Mouse (Mus musculus) spleen, adult 12 weeks (tissue): ENCODE data around the gene Cpne6.
A peak's percentile ranks its signal among the peaks of the same experiment; 100 is the strongest.

Experiments
- DNase-seq: peaks from one replicate; pipeline ENCODE4 v3.0.0; 2022; ENCODE audit warnings: low spot score

Cpne6 gene

DNA sequence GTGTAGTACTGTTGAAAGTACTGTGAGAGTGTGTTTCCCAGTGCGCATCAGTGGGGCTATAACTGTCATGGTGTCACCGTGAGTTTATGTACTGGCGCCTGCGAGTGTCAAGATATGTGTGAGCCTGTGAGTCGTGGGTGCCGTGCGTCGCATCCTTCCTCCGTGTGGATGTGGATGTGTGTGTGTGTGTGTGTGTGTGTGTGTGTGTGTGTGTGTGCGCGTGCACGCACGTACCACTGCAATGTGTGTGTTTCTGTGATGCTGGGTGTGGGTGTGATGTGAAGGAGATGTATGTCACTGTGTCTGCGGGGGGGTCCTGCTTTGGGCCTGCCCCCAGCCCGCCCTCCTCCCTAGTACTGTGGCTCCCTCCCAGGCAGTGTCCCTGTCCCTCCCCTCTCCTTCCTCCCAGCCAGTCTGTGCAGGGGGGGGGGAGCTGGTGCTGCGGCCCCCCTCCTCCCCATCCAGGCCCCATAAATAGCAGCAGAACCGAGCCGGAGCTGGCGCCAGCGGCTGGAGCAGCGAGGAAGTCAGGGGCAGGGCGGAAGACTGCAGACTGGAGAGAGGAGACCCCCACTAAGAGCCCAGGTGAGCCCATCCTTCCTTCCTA, at the start of gene Cpne6:
Gene Cpne6 (plus strand): TSS at position 321 of the 607 bp plus-strand sequence.
- DNase-seq, result no peak

DNA sequence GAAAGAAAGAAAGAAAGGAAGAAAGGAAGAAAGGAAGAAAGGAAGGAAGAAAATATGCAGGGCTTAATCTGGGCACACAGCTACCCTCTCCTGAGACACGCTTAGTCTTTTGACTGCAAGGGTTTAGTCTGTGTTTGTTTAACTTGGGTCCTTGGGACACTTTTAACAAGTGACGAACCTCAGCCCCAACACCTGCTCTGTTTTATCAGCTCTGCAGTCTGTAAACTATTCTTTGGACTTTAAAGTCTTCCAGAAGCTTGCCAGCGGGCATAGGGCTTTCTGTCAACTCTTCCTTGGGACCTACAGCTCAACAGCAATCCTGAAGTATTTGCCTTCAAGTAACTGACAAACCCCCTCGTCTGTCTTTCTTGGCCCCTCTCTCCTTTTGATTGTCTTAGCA, 48.5 kb upstream of the Cpne6 start:
- DNase-seq, result no peak

GRCm38 (mm10) chr14:55466481-55466880, 43.8 kb upstream of the Cpne6 start:
- no peak for DNase-seq

GRCm38 (mm10) chr14:55467108-55467507, 43.1 kb upstream of the Cpne6 start:
- DNase-seq, result no peak

DNA sequence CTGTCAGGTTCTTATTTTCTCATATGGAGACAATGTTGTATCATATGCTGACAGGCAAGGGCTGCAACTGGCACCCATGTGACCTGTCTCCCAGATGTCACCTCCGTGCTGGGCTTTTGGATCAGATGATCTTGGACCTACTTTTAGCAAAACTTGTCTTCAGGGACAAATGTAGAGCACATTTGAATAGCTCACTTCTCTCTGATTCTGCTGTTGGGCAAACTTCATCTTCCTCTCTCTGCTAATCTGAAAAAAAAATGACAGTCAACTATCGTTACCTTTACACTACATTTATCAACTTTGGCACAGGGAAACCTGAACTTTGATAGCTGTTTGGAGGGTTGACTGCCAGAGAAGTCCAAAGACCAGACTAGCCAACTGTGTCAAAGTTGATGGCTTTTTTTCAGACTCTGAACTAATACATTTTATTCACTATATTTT, 41.9 kb upstream of the Cpne6 start:
- no peak for DNase-seq

DNA sequence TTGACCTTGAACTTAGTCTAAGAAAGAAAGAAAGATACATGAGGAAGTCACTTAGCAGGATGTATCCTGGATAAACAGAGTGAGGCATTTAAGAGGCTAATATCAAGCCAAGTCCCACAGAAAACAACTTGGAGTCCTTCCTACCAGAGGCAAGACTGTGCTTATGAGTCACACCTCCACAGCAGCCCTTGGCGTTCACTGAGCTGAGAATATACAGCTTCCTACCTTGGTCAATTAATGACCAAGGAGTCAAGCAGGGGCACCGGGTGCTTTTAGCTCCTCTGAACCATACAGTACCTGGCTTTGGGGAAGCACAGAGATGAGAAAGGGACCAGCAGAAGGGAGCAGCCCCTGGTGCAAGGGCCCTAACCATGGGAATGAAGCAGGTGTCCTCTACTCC, 41.2 kb upstream of the Cpne6 start:
- DNase-seq, result no peak

DNA sequence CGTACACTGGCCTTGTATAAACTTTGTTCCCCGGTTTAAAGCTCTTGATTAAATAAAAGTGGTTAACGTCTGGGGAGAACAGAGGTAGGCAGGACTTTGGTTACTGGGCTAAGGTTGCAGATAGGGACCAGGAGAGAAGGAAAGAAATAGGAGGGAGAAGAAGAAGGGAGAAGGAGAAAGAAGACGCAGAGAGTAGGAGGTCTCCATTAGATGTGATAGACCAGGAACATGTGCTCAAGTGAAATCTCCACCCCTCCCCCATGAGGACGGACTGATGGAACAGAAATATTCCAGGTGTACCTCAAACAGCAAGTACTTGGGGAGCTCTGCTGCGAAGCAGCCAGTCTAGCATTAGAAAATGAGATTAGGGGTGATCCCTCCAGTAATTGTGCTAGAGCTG, 40.4 kb upstream of the Cpne6 start:
- DNase-seq, result no peak

GRCm38 (mm10) chr14:55470806-55471205, 39.4 kb upstream of the Cpne6 start:
- no peak for DNase-seq

DNA sequence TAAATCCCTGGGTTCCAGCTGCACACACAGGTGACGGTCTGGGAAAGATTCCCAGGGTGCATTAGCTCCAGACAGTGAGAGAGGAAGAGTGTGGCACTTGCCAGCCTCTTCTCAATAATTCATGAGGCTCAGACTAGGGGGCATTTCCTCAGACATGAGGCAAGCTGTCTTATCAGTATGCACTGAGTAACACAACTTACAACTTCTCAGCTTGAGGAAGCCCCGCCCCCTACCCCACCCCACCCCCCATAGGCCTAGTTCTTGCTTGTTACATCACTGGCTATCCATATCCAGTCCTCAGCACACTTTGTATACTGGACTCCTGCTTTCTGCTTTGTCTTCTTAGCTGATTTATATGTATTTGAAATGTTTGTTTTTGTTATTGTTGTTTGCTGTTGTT, 34.6 kb upstream of the Cpne6 start:
- DNase-seq, result no peak

- no peak for DNase-seq
Observed at GRCm38 (mm10) chr14:55477421-55477820, 32.8 kb upstream of the Cpne6 start.

- DNase-seq, result no peak
Observed at GRCm38 (mm10) chr14:55477829-55478228, 32.4 kb upstream of the Cpne6 start.

DNA sequence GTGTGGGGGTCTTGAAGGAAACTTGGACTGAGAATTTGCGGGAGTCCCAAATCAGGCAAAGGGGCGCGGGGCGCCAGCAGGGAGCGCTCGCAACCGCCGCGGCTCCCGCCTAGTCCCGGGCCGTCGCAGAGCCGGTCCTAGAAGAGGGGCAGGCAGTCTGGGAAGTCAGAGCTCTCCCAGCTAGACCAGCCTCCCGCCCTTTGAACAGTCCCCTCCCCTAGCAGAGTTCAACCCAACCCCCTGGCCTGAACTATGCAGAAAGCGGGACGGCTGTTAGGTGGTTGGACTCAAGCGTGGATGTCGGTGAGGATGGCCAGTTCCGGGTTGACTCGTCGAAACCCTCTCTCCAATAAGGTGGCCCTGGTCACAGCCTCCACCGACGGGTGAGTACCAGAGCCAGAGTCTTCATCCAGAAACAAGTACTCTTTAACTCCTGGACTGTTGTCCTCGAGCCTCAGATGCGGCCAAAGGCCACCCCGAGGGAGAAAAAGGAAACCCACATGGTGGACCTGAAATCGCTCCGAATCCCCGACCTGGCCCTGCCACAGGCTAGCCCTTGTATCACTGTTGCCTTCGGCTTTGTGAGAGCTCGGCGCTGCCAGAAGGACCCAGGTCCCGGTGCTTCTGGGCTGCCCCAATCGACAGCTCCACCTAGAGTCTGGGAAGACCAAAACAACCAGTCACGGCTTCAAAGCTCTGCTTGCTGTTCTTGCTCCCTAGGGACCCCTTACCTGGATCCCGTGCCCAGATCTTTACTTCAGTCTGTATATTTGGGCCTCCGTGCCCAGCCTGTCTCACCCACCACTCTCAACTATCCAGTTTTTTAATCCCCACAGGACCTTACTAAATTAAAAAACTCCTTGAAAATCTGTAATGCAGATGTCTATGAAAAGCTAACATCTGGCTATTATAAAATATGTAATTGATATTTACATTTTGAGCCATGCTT, 31.3 kb upstream of the Cpne6 start, which contains the start of gene Dhrs4:
Gene Dhrs4 (plus strand): TSS at position 108 of the 949 bp plus-strand sequence.
- peak; percentile 75 for DNase-seq

GRCm38 (mm10) chr14:55479629-55480028, 30.6 kb upstream of the Cpne6 start:
- no peak for DNase-seq

GRCm38 (mm10) chr14:55484430-55485085, 25.7 kb upstream of the Cpne6 start:
- DNase-seq, result no peak

DNA sequence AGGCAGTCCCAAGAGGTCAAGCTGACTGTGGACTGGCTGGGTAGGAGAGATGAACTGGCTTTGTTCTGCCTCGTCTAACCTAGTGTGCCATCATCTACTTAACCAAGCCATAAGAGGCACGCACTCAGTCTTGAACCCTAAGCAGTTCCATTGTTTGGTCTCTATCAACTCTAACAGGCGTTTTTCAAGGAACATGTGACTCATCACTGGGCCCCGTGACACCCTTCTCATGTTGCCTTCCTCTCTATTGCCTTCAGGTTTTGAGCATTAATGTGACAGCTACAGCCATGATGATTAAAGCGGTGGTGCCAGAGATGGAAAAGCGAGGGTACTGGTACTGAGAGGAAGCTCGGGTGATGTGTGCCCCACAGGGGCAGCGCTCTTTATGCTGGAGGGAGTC, 23.4 kb upstream of the Cpne6 start:
- DNase-seq, result no peak

DNA sequence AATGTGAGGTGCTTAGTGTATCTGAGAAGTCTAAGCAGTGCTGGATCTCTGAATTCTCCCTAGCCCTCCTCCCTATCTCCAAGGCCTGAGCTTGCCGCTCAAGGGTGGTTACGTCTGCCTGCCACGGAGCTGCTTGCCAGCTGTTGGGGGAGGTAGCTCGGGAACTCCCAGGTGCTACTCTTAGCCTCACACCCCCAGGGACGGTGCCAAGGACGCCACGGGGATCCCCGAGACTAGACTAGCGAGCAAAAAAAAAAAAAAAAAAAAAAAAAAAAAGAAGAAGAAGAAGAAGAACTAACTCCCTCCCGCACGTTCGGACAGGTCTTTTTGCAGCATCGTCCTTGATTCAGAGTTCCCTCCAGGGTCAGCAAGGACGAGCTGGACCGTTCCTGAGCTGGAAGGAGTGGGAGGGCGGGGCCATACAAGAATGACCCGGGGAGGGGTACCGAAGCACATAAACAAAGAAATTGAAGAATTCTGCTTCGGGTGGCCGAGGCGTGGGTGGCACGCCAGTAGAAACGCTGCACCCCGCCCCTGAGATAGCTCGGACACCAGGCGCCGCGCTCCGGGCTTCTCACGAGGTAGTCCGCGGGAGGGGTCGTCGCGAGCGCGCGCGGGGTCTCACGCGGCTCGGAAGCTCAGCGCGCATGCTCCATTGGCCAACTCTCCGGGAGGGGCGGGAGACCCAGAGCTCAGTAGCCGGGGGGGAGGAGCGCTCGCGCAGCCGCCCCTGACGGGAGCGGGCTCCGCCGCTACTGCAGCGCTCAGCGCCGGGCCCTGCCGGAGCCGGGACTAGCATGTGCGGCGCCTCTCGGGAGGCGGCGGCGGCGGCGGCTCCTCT, 19.7 kb upstream of the Cpne6 start, which contains the start of gene Carmil3:
Gene Carmil3 (plus strand): TSS at position 291 of the 841 bp plus-strand sequence.
- peak; percentile 31 for DNase-seq

DNA sequence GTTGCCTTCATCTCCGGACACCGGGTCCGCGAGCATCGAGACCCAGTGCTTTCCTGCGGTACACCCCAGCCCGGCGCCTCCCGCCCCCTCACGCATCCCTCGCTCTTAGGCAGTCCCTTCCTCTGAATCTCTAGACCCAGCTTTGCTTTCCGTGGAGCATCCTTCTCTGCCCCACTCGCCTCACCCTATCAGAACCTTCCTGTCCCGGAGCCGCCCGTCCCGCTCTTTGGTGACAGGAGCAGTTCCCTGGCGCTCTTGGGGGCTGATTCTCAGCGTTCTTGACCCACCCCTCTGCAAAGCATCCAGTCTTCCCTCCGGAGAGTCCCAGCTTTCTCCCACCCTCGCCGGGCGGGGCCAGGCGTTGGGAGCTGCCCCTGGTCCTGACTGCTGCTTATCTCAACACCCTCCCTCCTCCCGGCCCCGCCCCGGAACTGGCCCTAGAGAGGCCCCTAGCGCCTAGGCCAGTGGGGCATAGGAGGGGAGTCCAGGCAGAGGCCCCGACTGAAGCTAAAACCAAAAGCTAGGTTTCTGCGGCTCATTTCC, 18.9 kb upstream of the Cpne6 start:
- DNase-seq, result peak; percentile 49

GRCm38 (mm10) chr14:55492103-55492502, 18.1 kb upstream of the Cpne6 start:
- no peak for DNase-seq

DNA sequence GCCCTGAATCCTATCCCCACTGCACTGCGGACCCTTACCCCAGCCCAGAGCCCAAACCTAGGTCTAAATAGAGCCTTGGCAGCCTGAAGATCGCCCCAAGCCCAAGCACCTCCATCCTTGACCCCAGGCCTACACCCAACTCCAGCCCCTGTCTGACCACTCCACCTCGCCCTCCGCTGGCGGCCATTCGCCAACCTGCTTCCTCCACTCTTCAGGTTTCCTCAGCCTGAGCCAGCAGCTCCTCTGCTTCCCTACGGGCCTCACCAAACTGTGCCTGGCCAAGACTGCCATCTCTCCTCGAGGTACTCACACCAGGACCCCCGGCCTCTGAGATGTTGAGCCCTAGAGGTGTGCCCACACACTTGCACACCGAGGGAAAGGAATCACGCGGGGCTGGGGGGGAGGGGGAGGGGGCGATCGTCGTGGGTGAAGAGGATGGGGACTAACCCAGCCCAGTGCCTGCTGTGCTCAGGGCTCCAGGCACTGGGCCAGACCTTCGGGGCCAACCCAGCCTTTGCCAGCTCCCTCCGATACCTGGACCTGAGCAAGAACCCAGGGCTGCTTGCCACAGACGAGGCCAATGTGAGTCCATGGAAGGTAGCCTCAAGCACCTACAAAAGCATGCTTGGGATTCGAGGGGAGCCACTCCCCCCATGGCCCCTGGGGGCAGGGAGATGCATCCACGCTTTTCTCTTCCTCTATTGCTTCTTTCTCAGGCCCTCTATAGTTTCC, 14.6 kb upstream of the Cpne6 start:
- DNase-seq, result no peak

- no peak for DNase-seq
Observed at GRCm38 (mm10) chr14:55496761-55497448, 13.3 kb upstream of the Cpne6 start.
